Mouse (Mus musculus) adrenal gland, adult (tissue): Measurements from ENCODE around the gene Hook2.
A peak's percentile ranks its signal among the peaks of the same experiment; 100 is the strongest.

Experiments used
- DNase-seq, 2 experiments: peaks; one replicate each; pipeline ENCODE4 v3.0.0; 2022 to 2023; ENCODE audit warnings: low spot score in 1 of 2; ENCODE audit not compliant: inconsistent age in 2 of 2

Hook2 gene

DNA sequence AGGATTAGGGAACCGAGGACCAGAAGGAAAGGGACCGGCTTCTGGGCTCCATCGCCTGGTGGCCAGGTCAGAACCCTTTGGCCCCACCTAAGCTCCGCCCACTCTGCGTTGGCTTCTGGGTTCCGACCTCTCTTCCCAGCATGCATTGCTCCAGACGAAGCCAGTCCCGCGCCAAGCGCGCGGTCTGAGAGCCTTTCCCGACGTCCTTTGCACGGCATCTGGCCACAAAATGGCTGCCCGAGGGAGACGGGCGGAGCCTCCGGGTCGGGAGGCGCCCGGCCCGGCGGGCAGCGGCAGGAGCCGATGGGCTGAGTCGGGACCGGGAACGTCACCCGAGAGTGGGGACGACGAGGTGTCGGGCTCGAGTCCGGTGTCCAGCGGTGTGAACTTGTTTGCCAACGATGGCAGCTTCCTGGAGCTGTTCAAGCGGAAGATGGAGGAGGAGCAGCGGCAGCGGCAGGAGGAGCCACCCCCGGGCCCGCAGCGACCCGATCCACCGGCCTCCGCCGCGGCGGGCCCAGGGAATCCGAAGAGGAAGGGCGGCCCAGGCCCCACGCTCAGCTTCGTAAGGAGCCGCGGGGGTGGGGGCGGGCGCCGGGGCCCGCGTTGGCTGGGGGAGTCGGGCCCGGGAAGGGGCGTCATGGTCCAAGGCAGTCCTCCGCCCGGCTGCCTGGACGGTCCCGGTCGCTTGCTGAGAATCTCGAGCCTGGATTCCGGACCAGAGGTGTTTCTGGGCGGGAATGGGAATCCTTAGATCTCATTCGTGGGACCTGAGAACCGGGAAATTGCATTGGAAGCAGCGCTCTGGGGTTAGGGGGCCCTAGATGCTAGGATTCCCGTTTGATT lies 36.5 kb downstream of the Hook2 start, which contains the start of gene Trir:
Trir (plus strand) TSS at position 154 of the 846 bp plus-strand sequence.
- DNase-seq: peak; percentile 98 to 99

DNA sequence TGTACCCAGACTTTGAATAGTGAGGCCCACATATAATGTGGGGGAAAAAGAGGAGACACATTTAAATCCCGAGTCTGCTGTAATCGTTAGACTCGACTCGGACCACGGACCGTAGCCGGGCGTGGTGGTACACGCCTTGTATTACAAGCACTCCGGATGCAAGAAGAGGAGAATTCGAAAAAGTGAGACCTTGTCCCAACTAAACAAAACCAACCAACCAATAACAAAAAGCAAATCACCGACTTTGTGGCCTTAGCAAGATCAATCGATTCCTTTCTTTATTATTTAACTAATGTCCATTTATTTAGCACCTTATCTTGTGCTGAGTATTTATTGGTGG lies 37.1 kb downstream of the Hook2 start:
- DNase-seq: no peak

DNA sequence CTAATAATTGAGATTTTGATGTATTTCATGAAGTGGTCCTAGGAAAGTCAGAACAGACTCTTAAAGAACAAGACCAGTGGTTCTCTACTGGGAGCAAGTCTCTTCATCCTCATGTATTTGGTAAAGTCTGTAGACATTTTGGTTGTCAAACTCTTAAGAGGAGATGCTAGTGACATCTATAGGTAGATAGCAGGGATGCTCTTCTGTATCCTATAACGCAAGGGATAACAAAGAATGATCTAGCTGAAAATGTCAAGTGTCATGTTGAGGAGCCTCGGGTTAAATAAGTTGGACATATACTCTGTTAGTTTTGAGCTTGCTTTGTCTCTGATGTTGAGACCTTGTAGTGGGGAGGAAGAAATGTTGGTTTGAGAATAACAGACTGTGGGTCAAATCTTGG lies 37.5 kb downstream of the Hook2 start:
- no peak for DNase-seq

DNA sequence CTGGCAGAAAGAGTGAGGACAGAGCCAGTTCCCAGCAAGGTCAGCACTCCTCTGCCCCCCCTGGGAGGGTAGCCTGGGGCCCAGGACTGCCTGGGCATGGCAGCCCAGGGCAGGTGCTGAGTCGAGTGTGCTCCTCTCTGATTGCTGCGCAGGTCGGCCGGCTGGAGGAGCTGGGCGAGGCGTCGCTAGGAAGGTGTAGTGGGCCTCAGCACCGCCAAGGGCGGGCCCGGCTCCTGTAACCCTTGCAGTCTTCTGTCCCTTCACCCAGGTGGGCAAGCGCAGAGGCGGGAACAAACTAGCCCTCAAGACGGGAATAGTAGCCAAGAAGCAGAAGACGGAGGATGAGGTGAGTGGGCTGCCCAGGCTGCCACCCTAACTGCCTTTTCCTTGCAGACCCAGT lies 38.9 kb downstream of the Hook2 start:
- DNase-seq: peak in 1 of 2 experiments; percentile 49

DNA sequence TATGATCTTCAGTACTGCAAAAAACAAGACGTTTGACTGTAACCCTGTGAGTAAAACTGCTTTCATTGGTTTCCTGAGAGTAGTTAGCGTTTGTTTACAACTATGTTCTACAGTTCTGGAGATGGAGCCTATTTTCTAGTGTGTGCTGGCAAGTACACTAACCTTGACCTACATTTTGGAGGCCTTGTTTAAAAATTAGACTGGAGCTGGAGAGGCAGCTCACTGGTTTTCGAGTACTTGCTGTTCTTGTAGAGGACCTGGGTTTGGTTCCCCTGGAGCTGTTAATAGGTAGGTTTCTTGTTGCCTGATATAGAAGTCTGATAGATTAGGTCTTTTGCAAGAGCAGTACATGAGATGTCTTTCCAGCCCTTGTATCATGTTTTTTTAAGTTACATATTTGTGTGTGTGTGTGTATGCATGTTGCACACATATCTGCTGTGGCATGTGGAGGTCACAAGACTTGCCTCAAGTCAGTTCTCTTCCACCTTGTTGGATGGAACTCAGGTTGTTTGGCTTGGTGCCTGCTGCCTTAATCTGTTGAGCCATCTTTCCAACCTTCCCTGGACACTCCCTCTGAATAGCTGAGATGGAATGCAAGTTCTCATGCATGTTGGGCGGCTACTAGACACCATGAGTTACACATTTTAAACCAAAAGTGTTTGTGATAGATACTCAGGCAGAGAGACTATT lies 42.4 kb downstream of the Hook2 start:
- DNase-seq: peak in 1 of 2 experiments; percentile 71

DNA sequence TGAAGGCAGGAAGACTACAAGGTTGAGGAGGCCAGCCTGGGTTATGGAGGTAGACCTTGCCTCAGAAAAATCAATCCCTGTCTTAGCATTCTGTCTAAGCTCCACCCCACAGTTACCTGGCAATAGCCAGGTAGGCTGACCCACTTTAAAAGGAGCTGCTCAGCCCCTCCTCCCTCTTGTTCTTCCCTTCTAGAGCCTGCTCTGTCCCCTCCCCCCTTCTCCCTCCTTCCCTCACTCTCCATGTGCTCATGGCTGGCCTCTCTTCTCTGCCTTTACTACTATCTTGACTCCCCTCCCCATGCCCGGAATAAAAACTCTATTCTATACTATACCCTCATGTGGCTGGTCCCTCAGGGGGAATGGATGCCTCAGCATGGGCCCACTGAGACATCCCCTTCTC lies 43.5 kb downstream of the Hook2 start:
- peak in 1 of 2 experiments; percentile 43 for DNase-seq

DNA sequence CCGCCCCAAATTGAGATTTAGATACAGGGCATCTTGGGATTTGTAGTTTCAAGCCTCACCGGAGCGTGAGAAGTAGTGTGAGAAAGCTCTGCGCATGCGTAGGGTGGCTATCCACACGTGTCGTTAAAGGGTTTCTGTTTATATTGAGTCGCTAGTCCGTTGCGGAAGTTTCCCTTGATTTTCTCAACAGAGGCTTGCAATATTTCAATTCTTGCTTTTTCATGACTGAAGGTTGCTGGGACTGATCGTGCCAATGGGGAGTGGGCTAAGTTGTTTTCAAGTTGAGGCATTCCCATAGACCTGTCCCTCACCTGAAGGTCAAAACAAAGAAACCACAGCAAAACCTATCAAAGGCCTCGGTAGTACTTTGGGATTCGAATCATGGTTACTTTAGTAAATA lies 44.4 kb downstream of the Hook2 start:
- peak; percentile 74 to 89 for DNase-seq

DNA sequence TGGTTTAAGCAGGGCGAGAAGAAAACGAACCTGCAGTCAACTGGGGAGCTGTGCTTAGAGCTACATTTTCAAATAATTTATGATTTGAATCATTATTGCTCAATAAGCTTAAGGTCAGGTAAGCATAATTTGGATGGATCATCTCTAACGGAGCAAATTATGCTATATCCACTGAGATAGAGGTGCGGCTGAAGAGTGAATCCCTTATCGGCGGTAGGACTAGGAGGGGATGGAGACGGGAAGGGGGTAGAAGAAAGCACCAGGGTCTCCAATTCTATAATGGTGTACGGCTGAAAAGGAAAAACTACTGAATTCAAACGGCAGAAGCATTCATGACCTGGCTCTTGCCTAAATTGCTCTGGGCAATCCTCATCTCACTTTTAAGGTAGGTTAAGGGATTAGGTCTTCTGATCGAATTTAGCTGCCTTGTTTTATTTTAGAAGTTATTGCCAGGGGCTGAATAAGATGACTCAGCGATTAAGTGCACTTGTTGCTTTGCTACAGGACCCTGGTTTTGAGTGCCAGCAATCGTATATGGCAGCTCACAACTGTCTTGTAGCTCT lies 44.8 kb downstream of the Hook2 start:
- DNase-seq: peak in 1 of 2 experiments; percentile 78

DNA sequence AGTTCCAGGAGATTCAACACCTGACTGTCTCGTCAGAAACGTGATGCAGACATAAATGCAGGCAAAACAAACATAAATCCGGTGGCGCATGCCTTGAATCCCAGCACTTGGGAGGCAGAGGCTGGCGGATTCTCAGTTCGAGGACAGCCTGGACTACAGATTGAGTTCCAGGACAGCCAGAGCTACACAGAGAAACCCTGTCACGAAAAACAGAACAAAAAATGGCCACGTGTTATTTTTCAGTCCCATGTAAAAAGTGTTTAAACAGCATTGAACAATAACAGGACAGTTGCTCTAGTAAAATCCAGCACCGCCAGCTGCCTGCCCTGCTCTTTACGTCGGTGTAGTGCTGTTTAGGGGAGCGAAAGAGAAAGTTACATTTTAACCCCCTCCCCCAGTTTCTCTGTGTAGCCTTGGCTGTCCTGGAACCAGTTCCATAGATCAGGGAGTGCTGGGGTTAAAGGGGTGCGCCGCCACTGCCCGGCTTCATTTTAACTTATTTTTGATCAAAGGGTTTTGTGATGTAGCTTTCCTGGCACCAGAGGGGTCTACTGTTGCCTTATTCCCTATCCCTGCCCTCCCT lies 45.4 kb downstream of the Hook2 start:
- peak; percentile 45 to 82 for DNase-seq

DNA sequence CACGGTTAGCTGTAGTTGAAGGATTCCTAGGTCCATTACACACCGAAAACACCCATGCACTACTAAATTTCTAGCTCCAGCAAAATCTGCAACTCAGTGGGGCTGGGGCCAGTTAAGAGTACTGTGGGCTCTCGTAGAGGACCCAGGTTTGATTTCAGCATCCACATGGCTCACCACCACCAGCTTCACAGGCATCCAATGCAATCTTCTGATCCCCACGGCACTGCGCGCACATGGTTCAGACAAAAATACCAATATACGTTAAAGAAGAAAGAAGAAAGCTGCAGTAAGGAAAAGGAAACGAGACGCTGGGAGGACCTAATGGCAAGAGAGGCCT lies 45.9 kb downstream of the Hook2 start:
- no peak for DNase-seq

DNA sequence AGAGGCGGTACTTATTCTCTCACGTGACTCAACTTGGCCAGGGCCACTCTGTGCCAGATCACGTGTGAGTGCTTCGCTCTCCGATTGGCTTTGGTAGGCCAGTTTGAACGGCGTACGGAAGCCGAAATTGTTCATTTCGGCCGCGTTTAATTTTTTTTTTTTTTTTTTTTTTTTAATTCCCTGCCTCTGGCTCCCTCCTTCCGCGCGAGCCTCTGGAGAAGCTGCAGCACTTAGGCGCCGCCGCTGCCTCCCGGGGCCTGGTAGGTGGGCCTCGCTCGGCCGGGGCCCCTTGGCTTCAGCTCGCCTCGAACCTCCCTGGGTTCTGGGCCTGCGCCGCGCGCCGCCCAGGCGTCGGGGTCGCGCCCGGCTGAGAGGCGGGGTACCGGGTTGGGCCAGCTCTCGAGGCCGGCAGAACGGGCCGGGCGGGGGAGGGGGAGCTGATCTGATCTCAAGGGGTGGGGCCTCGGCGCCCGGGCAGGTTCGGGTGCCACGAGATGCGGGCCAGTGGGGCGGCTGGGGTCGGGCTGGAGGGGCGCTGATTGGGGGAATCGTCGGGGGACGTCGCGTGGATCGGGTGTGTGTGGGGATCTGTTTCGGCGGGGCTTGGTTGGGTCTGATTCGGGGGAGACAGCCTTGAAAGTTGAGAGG lies 46.4 kb downstream of the Hook2 start, which contains the start of gene Tnpo2:
Tnpo2 (plus strand) TSS at position 198 of the 648 bp plus-strand sequence.
- peak; percentile 92 to 98 for DNase-seq

DNA sequence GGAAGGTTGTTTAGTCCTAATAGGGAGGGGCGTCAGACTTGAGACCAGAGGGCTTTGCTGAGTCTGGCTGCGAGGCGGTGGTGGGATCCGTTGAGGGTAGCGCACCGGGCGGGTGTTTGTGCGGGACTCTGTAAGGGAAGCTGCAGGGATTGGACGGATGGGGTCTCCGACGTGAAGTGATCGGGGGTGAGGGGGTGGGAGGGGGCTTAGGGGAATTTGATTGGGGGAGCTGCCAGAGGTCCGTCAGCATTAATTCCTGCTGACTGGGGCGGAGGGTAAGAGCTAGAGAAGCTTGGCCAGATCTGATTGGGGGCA lies 46.9 kb downstream of the Hook2 start:
- DNase-seq: no peak

DNA sequence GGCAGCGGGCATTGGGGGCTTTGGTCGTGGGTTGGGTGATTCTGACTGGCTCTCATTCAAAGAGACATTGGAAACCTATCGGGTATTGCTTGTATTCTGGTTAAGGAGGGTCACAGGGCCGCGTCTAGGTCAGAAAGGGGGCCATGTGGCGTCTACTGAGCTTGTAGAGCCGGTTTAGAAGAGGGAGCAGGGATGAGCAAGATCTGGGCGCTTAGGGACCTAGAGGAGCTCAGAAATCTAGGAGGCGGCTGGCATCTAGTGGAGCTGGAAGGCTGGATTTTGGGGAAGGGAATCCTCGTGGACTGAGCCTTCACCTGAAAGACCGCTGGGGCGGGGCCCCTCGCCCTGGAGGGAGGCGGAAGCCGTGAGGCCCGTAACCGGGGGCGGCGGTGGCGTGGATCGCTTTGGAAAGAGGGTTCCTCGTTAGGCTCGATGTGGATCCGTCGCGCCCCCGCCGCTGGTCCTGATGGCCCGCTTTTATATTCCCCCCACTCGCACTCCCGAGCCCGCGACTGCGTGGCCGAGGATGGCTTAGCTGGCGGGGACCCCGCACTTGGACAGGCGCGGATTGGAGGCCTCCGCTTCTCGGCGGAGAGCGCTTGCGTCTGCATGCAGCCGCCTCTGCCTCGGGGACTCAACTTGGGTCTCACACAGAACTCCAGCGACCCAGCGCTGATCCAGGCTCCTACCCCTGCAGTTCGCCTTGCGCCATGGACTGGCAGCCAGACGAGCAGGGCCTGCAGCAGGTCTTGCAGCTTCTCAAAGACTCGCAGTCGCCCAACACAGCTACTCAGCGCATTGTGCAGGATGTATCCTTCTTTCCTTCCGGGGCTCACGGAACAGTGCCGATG lies 47.5 kb downstream of the Hook2 start:
- DNase-seq: peak; percentile 63 to 88

DNA sequence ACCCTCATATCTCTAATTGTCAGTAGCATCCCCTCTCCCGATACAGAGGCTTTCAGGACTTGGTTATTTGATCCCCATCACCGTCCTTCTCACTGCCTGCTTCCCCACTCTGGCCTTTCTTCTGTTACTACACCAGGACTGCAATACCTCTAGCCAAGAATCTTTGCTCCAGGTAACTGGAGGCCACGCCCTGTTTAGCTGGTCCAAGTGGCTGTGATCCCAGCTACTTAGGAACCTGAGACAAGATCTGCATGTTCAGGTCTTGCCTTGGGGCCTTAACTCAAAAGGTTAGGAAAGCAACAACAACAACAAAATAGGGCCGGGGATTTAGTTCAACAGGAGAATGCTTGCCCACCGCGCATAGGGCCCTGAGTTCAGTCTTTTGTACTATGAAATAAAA lies 53.2 kb downstream of the Hook2 start:
- DNase-seq: no peak
